Mouse (Mus musculus) liver, embryonic 14.5 days (tissue): Measurements from ENCODE around the gene Bnc2. TPM values are rescaled to one million over a fixed set of nuclear protein-coding genes. Genes with fewer than 3 reads are reported as not detected.

Experiments
- ATAC-seq: fragments of 200-750 bp; cut with Nextera tagmentation; 2 replicates; pipeline ENCODE4 v1.8.0; 2017; ENCODE audit warnings: moderate number of reproducible peaks, mild to moderate bottlenecking, moderate library complexity; ENCODE audit not compliant: insufficient read depth
- DNase-seq, 3 experiments: peaks; one replicate each; pipeline ENCODE4 v3.0.0-alpha.2; 2012 to 2013; ENCODE audit warnings: low read depth in 3 of 3, low spot score in 3 of 3
- H3K27ac ChIP-seq: fragments of 300-500 bp; sonication (generic); 2 replicates; pipeline ENCODE4 v1.5.1; 2014; ENCODE audit warnings: moderate library complexity, mild to moderate bottlenecking, control low read depth, inconsistent platforms
- H3K27me3 ChIP-seq: fragments of 300-500 bp; sonication (generic); 2 replicates; pipeline ENCODE4 v1.6.1; 2014; ENCODE audit warnings: mild to moderate bottlenecking, low read length, moderate library complexity; ENCODE audit not compliant: control insufficient read depth, insufficient read depth
- H3K36me3 ChIP-seq: fragments of 300-500 bp; sonication (generic); replicated peaks from 2 replicates; pipeline ENCODE4 v1.6.1; 2014; ENCODE audit warnings: low read depth; ENCODE audit not compliant: control insufficient read depth, insufficient read depth
- H3K4me1 ChIP-seq, 2 experiments: fragments of 200-500 bp in 1 of 2; fragments of 300-500 bp in 1 of 2; sonication (generic) in 1 of 2; replicated peaks; 2 replicates each; pipeline ENCODE4 v1.6.1; 2012 to 2014; ENCODE audit warnings: antibody characterized with exemption in 1 of 2, inconsistent platforms in 1 of 2, low read length in 1 of 2; ENCODE audit not compliant: control insufficient read depth in 2 of 2, insufficient read depth in 2 of 2
- H3K4me2 ChIP-seq: fragments of 300-500 bp; sonication (generic); 2 replicates; pipeline ENCODE4 v1.6.1; 2014; ENCODE audit warnings: low read depth, mild to moderate bottlenecking, control low read depth, moderate library complexity
- H3K4me3 ChIP-seq, 2 experiments: fragments of 200-500 bp in 1 of 2; fragments of 300-500 bp in 1 of 2; sonication (generic) in 1 of 2; 2 replicates each; pipeline ENCODE4 v1.5.1; 2012 to 2014; ENCODE audit warnings: low read depth in 2 of 2, low read length in 2 of 2, mild to moderate bottlenecking in 2 of 2, control low read depth in 1 of 2, inconsistent platforms in 1 of 2, moderate library complexity in 1 of 2; ENCODE audit not compliant: insufficient read depth in 1 of 2
- H3K9ac ChIP-seq: fragments of 300-500 bp; sonication (generic); replicated peaks from 2 replicates; pipeline ENCODE4 v1.6.1; 2014; ENCODE audit warnings: mild to moderate bottlenecking, control low read depth, moderate library complexity
- H3K9me3 ChIP-seq: fragments of 300-500 bp; sonication (generic); 2 replicates; pipeline ENCODE4 v1.6.1; 2016; ENCODE audit warnings: low read length, mixed read lengths; ENCODE audit not compliant: control insufficient read depth
- CTCF ChIP-seq: IDR thresholded peaks from 2 replicates; pipeline ENCODE4 v1.5.1; 2016; ENCODE audit warnings: antibody characterized with exemption, low read depth, control low read depth
- EP300 ChIP-seq: IDR thresholded peaks from 2 replicates; pipeline ENCODE4 v1.6.1; 2016; ENCODE audit warnings: antibody characterized with exemption, low read depth
- WGBS: fragments of 180-500 bp; shearing (Covaris S2); extraction: QIAGEN DNeasy Blood & Tissue Kit; methylation state at CpG from one replicate; pipeline ENCODE4 v1.1.7; 2014; ENCODE audit not compliant: insufficient replicate concordance; 5-methylcytosine and 5-hydroxymethylcytosine counted together
- polyA plus RNA-seq, 2 experiments: library from polyadenylated mRNA; depleted of rRNA in 1 of 2; stranded (reverse) in 1 of 2; unstranded in 1 of 2; fragments of >200 nt; fragmentation: Nextera tagmentation in 1 of 2; extraction: Ambion mirVana in 1 of 2; gene quantifications; 2 replicates each; pipeline versions ENCODE4 v1.2.1 to v1.2.3; 2012 to 2014

The Bnc2 gene
- polyA plus RNA-seq, 2 experiments, result 0.17 to 0.46 TPM

DNA sequence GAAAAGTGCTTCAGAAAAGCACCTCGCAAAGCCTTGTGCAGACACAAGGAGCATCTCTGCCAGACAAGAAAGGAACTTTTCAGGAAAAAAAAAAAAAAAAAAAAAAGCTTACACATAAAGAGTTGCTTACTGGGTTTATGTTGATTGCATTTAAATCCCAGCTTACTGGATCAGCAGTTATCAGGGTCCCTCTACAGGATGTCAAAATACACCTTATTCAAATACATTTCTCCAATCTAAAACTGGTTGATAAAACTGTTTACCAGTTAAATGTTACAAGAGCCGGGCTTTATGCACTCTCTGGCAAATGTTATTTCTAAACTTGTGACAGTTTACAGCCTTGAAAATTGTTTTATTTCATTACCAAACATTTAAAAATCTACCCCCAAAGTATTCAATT is 130.4 kb downstream of the Bnc2 start:
- TF ChIP-seq EP300, result no peak
- TF ChIP-seq CTCF, result no peak
- peaks cover 20% of the 10 kb centered on the region for H3K27me3 ChIP-seq
- no peaks in the 10 kb centered on the region for H3K9me3 ChIP-seq
- H3K4me1 ChIP-seq, result no peaks in the 10 kb centered on the region
- H3K4me3 ChIP-seq, result no peak overlapping the region
- DNase-seq, result no peak
- H3K4me2 ChIP-seq, result no peak overlapping the region
- no peaks in the 10 kb centered on the region for H3K36me3 ChIP-seq
- no peak overlapping the region for H3K9ac ChIP-seq
- 29% methylated on average over 2 of the region's 2 CpGs for WGBS
- H3K27ac ChIP-seq, result no peak overlapping the region
- ATAC-seq, result no peak

DNA sequence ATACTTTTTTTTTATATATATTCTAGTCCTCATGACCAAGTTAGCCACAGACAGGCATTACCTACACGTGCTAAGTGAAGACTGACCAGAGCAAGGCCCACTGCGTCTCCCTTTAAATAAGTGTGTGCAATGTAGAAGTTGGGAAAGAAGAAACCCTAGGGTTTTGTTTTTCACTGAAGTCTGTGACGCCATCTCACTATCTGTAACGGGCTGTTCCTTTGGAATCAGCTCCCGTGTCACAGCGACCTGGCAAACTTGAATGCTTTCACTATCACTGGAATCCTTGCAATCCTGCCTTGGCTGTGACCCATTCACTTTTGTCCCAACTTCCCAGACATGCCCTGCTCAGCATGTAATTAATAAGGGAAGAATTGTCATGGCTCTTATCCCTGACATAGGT is 134.5 kb downstream of the Bnc2 start:
- Histone ChIP-seq H3K4me3 (no peak overlapping the region), H3K9ac (no peak overlapping the region), H3K4me1 (no peaks in the 10 kb centered on the region), H3K27ac (no peak overlapping the region), H3K27me3 (peaks cover 12% of the 10 kb centered on the region), H3K36me3 (no peaks in the 10 kb centered on the region), H3K9me3 (no peaks in the 10 kb centered on the region), H3K4me2 (no peak overlapping the region)
- DNase-seq, result no peak
- no peak for TF ChIP-seq EP300
- no peak for ATAC-seq
- 64% methylated on average over 6 of the region's 6 CpGs for WGBS

DNA sequence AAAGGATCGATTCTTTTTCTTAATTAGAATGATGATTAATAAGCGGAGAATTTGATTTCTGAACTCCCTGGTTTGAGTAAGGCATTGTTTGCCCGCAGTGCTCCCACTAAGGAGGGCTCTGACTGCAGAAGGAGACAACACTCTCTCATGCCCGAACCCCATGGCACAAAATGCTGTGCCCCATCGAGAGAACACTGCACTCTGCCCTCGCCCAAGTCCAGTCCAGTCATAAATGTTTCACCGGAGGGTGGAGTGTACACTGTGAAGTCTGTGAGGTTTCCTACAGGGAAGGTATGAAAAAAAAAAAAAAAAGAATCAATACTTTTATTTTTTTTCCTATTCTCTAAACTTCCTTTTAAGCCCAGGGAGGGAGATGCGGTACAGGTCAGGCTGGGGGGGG is 135.7 kb downstream of the Bnc2 start:
- no peak overlapping the region for H3K4me2 ChIP-seq
- ATAC-seq, result no peak
- no peaks in the 10 kb centered on the region for H3K4me1 ChIP-seq
- 62% methylated on average over 8 of the region's 8 CpGs for WGBS
- peaks cover 5% of the 10 kb centered on the region for H3K27me3 ChIP-seq
- no peaks in the 10 kb centered on the region for H3K9me3 ChIP-seq
- TF ChIP-seq CTCF, result no peak
- no peak for TF ChIP-seq EP300
- H3K9ac ChIP-seq, result no peak overlapping the region
- no peak for DNase-seq
- H3K4me3 ChIP-seq, result no peak overlapping the region
- no peak overlapping the region for H3K27ac ChIP-seq
- no peaks in the 10 kb centered on the region for H3K36me3 ChIP-seq

DNA sequence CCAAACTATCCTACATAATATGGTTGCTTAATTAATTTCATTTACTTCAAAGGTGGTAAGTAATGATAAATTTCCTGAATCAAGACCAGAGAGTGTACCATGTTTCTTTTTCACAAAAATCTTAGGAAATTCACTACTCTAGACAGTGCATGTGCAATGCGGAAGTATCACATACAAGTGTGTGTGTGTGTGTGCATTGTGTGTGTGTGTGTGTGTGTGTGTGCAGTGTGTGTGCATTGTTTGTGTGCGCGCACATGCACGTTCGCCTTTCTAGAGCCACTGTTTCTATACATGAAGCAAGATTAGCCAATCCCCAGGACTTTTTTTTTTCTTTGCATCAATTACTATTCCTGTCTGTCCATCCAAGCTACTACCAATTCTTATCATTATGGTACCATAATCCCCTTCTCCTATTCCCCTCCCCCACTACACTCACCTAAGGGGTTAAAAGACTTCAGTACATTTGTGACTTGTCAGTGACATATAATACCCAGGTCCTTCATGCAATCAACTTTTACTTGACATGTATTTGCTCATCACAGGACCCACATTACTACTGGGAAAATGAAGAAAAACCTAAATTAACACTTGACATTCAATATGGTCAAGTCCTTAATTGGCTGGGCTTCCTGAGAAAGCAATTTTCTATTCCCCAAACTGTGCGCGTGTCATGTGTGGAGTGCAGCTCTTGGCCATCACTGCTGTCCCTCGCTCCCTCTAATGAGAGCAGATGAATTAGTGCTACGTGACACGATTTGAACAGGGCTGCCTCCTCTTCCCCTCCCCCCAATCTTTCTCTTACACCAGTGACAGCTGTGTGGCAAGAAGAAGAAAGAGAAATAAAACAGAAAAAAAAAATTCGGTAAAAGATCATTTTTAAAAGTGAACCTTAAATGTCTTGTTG is 145.9 kb downstream of the Bnc2 start:
- Histone ChIP-seq H3K4me2 (no peak overlapping the region), H3K36me3 (no peaks in the 10 kb centered on the region), H3K9me3 (no peaks in the 10 kb centered on the region), H3K27me3 (no peaks in the 10 kb centered on the region), H3K27ac (no peak overlapping the region), H3K9ac (no peak overlapping the region), H3K4me1 (no peaks in the 10 kb centered on the region), H3K4me3 (no peak overlapping the region)
- ATAC-seq, result no peak
- no peak for DNase-seq
- TF ChIP-seq CTCF (no peak), EP300 (no peak)
- WGBS, result 71% methylated on average over 11 of the region's 11 CpGs

DNA sequence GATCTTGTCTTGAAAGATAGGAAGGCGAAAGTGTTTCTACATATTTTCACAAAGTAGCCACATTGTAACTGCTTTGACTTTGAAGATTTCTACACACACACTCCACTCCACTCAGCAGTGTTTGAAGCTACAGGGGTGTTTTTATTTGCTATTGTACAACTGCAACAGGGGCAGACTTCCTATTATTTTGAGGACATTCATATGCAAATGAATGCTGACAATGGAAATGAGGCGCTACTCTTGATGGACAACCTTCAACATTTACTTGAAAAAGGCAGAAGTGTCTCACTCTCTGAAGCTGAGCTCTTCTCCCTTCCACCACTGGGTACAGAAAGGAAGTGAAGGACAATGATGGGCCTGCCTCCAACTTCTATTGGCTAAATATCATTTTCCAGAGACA is 146.7 kb downstream of the Bnc2 start:
- H3K9me3 ChIP-seq, result no peaks in the 10 kb centered on the region
- no peak overlapping the region for H3K9ac ChIP-seq
- no peak overlapping the region for H3K4me3 ChIP-seq
- no peak overlapping the region for H3K4me2 ChIP-seq
- TF ChIP-seq CTCF (no peak), EP300 (no peak)
- 39% methylated on average over 2 of the region's 2 CpGs for WGBS
- DNase-seq, result no peak
- no peak overlapping the region for H3K27ac ChIP-seq
- no peak for ATAC-seq
- no peaks in the 10 kb centered on the region for H3K4me1 ChIP-seq
- no peaks in the 10 kb centered on the region for H3K27me3 ChIP-seq
- H3K36me3 ChIP-seq, result no peaks in the 10 kb centered on the region
